Mouse (Mus musculus) MEL (cell line): ENCODE data around the gene Nudc. TPM values are rescaled to one million over a fixed set of nuclear protein-coding genes. Genes with fewer than 3 reads are reported as not detected.

Experiments
- DNase-seq: peaks from one replicate; pipeline ENCODE4 v3.0.0; 2011; ENCODE audit warnings: low read depth, low spot score
- H3K27ac ChIP-seq: 2 replicates; pipeline ENCODE4 v1.5.1; 2012; ENCODE audit warnings: low read depth, mild to moderate bottlenecking, control low read depth, low read length, moderate library complexity; ENCODE audit not compliant: control insufficient read depth
- H3K27me3 ChIP-seq, 2 experiments: fragments of 150-350 bp in 1 of 2; sonication (generic) in 1 of 2; 2 replicates each; pipeline ENCODE4 v1.6.1; 2012; ENCODE audit warnings: low read length in 2 of 2, mild to moderate bottlenecking in 2 of 2, improper control_type of control experiment in 1 of 2, moderate library complexity in 1 of 2; ENCODE audit not compliant: insufficient read depth in 2 of 2, control insufficient read depth in 1 of 2
- H3K36me3 ChIP-seq, 2 experiments: 2 replicates each; pipeline ENCODE4 v1.6.1; 2012 to 2014; ENCODE audit warnings: low read length in 2 of 2, improper control_type of control experiment in 1 of 2, inconsistent platforms in 1 of 2, mild to moderate bottlenecking in 1 of 2; ENCODE audit not compliant: insufficient read depth in 2 of 2, control insufficient read depth in 1 of 2
- H3K4me1 ChIP-seq, 2 experiments: fragments of 150-350 bp in 1 of 2; sonication (generic) in 1 of 2; 2 replicates each; pipeline ENCODE4 v1.6.1; 2012; ENCODE audit warnings: low read length in 2 of 2, improper control_type of control experiment in 1 of 2, mild to moderate bottlenecking in 1 of 2; ENCODE audit not compliant: insufficient read depth in 2 of 2, control insufficient read depth in 1 of 2
- H3K4me3 ChIP-seq, 2 experiments: fragments of 150-350 bp in 1 of 2; sonication (generic) in 1 of 2; 2 replicates each; pipeline ENCODE4 v1.5.1; 2012; ENCODE audit warnings: low read depth in 2 of 2, low read length in 2 of 2, mild to moderate bottlenecking in 2 of 2, moderate library complexity in 2 of 2, control low read depth in 1 of 2, improper control_type of control experiment in 1 of 2; ENCODE audit not compliant: control insufficient read depth in 1 of 2, insufficient read depth in 1 of 2
- H3K79me2 ChIP-seq: 2 replicates; pipeline ENCODE4 v1.6.1; 2012; ENCODE audit warnings: mild to moderate bottlenecking, low read length, moderate library complexity; ENCODE audit not compliant: control insufficient read depth, poor library complexity, insufficient read depth
- H3K9ac ChIP-seq: 2 replicates; pipeline ENCODE4 v1.6.1; 2012; ENCODE audit warnings: low read depth, mild to moderate bottlenecking, control low read depth, low read length, moderate library complexity; ENCODE audit not compliant: control insufficient read depth, poor library complexity, severe bottlenecking
- H3K9me3 ChIP-seq: fragments of 150-350 bp; sonication (generic); replicated peaks from 2 replicates; pipeline ENCODE4 v1.6.1; 2012; ENCODE audit warnings: mild to moderate bottlenecking, low read length, improper control_type of control experiment, moderate library complexity; ENCODE audit not compliant: insufficient read depth
- BHLHE40 ChIP-seq: IDR thresholded peaks from 2 replicates; pipeline ENCODE4 v1.6.1; 2012; ENCODE audit warnings: low read depth, mild to moderate bottlenecking, inconsistent platforms, low read length, improper control_type of control experiment, borderline replicate concordance
- CHD1 ChIP-seq: IDR thresholded peaks from 2 replicates; pipeline ENCODE4 v1.6.1; 2012; ENCODE audit warnings: low read depth, mild to moderate bottlenecking, inconsistent platforms, low read length, improper control_type of control experiment
- GABPA ChIP-seq: IDR thresholded peaks from 2 replicates; pipeline ENCODE4 v1.6.1; 2012; ENCODE audit warnings: low read depth, mild to moderate bottlenecking, inconsistent platforms, low read length, improper control_type of control experiment, moderate library complexity
- GATA1 ChIP-seq: IDR thresholded peaks from 2 replicates; pipeline ENCODE4 v1.6.1; 2011; ENCODE audit warnings: low read depth, low read length, improper control_type of control experiment
- MAX ChIP-seq: IDR thresholded peaks from 2 replicates; pipeline ENCODE4 v1.6.1; 2011; ENCODE audit warnings: low read length, improper control_type of control experiment
- MXI1 ChIP-seq: IDR thresholded peaks from 2 replicates; pipeline ENCODE4 v1.6.1; 2011; ENCODE audit warnings: mild to moderate bottlenecking, low read depth, low read length, improper control_type of control experiment
- MYC ChIP-seq: IDR thresholded peaks from 2 replicates; pipeline ENCODE4 v1.6.1; 2011; ENCODE audit warnings: low read depth, mild to moderate bottlenecking, low read length, improper control_type of control experiment, moderate library complexity
- NELFE ChIP-seq: IDR thresholded peaks from 2 replicates; pipeline ENCODE4 v1.6.1; 2011; ENCODE audit warnings: low read depth, low read length, improper control_type of control experiment
- POLR2AphosphoS5 ChIP-seq: IDR thresholded peaks from 2 replicates; pipeline ENCODE4 v1.6.1; 2012; ENCODE audit warnings: low read depth, borderline replicate concordance, mild to moderate bottlenecking, inconsistent platforms, low read length, moderate library complexity, mixed read lengths
- SIN3A ChIP-seq: IDR thresholded peaks from 2 replicates; pipeline ENCODE4 v1.6.1; 2012; ENCODE audit warnings: low read length, improper control_type of control experiment, inconsistent platforms
- SMC3 ChIP-seq: IDR thresholded peaks from 2 replicates; pipeline ENCODE4 v1.6.1; 2011; ENCODE audit warnings: low read depth, low read length, improper control_type of control experiment
- USF1 ChIP-seq: IDR thresholded peaks from 2 replicates; pipeline ENCODE4 v1.6.1; 2014; ENCODE audit warnings: low read depth, mild to moderate bottlenecking, inconsistent platforms, low read length, improper control_type of control experiment, moderate library complexity
- ZC3H11A ChIP-seq: IDR thresholded peaks from 2 replicates; pipeline ENCODE4 v1.6.1; 2012; ENCODE audit warnings: low read depth, mild to moderate bottlenecking, inconsistent platforms, low read length, improper control_type of control experiment
- ZMIZ1 ChIP-seq: IDR thresholded peaks from 2 replicates; pipeline ENCODE4 v1.6.1; 2012; ENCODE audit warnings: low read depth, mild to moderate bottlenecking, inconsistent platforms, low read length, improper control_type of control experiment, moderate library complexity
- polyA plus RNA-seq, 2 experiments: library from polyadenylated mRNA; stranded (reverse) in 1 of 2; unstranded in 1 of 2; fragments of >175 nt in 1 of 2; fragments of >200 nt in 1 of 2; gene quantifications; 2 replicates each; pipeline versions ENCODE4 v1.2.1 to v1.2.4; 2012; ENCODE audit warnings: low replicate concordance in 2 of 2, low read depth in 1 of 2; ENCODE audit not compliant: insufficient read length in 2 of 2, insufficient read depth in 1 of 2, missing spikeins in 1 of 2
- total RNA-seq: library from RNA; depleted of rRNA; stranded (reverse); fragments of 300-350 nt; gene quantifications from 2 replicates; pipeline ENCODE4 v1.2.3, GENCODE M21; 2012

Nudc gene
- total and polyA plus RNA-seq, 3 experiments, result 516 to 732 TPM; not detected in 1

DNA sequence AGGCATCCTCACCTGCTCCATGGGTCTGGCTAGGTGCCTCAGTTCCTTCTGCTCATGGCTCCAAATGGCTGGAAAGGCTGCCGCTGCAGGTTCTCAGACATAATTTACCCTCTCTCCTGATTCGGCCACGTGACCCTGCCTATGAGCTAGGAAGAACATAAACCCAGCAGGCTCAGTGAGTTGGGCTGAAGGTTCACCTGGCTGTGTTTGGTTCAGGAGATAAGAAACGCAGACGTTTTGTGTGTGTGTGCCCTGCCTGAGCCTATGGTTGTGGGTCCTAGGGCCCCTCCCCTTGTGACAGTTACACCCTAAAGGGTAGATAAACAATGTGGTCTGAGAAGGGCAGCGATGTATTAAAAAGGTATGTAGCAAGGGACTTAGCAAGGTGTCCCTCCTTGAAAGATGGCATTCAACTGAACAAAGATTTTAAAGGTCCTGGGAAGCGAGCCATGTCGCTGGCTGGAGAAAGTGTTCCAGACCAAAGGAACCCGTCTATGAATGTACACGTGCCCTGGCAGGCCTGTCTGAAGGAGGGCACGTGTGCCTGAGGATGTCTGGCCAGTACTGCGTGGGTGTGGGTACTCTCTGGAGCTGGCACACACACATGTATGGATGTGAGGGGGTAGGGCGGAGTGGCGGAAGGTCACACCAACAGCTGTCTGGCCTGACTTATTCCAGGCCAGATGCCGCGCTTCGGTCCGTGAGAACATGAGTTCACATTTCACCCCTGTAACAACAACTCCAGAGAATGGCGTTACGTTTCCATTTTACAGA lies 57.0 kb downstream of the Nudc start:
- TF ChIP-seq USF1, result peak; percentile 53; the same call in 1 of the 2 replicates
- no peak for TF ChIP-seq MAX
- H3K79me2 ChIP-seq, result no peaks in the 10 kb centered on the region
- no peak overlapping the region for H3K9ac ChIP-seq
- no peaks in the 10 kb centered on the region for H3K9me3 ChIP-seq
- H3K4me3 ChIP-seq, result no peak overlapping the region
- H3K4me1 ChIP-seq, result peaks cover 0 to 10% of the 10 kb centered on the region in 2 experiments; a peak in 2 of 4 replicates
- H3K36me3 ChIP-seq, result no peaks in the 10 kb centered on the region
- H3K27ac ChIP-seq, result no peak overlapping the region
- no peaks in the 10 kb centered on the region for H3K27me3 ChIP-seq
- no peak for DNase-seq

DNA sequence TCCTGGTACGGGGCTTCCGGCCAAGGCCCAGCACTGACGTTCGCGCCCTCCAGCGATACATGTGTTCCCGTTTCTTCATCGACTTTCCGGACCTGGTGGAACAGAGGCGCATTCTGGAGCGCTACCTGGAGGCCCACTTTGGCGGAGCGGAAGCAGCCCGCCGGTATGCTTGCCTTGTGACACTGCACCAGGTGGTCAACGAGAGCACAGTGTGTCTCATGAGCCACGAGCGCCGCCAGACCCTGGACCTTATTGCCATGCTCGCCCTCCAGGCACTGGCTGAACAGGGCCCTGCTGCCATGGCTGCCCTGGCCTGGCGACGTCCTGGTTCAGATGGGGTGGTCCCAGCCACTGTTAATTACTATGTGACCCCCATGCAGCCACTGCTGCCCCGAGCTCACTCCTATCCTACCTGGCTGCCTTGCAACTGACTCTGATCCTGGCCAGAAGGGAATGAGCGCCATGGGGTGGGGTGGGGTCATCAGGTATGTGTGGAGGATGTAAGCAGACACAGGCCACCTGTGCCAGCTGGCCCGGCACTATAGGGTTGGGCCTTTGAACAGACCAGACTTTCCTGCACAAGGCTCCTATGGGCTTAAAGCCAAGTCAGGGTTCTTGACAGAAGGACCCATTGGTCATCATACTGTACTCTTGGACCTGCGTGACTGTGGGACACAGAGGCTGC lies 59.0 kb downstream of the Nudc start:
- TF ChIP-seq NELFE (no peak), SMC3 (no peak), BHLHE40 (no peak), ZC3H11A (no peak), GABPA (no peak), CHD1 (no peak), MAX (no peak), SIN3A (no peak), MYC (no peak), GATA1 (no peak), MXI1 (no peak), ZMIZ1 (no peak), POLR2AphosphoS5 (no peak)
- DNase-seq, result no peak

More for the DNA sequence above, 59.0 kb downstream of the Nudc start:
- Histone ChIP-seq H3K79me2 (no peaks in the 10 kb centered on the region), H3K9ac (no peak overlapping the region), H3K4me1 (peaks cover 0 to 9% of the 10 kb centered on the region in 2 experiments; a peak in 1 of 4 replicates), H3K4me3 (no peak overlapping the region), H3K36me3 (no peaks in the 10 kb centered on the region), H3K9me3 (no peaks in the 10 kb centered on the region), H3K27ac (no peak overlapping the region), H3K27me3 (no peaks in the 10 kb centered on the region)
